ENCODE assay signal across 9 mouse cellular contexts in the genomic region with DNA sequence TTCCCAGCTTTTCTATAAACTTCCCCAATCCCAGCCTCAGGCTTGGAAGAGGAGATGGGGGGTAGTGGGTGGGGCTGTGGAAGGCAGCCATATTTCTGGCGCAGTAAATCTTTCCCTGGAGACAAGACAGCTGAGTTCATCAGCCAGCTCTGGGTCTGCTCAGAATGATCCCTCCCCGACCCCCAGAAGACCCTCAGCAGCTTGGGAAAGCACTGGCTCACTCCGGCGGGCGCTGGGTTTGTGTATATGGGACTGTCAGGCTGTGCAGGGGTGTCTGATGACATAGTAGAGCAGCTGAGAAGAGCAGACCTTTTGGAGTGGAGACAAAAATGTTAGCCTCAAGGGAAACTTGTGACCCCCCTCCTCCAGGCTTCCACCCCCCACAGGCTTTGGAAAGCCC.
A peak's percentile ranks its signal among the peaks of the same experiment; 100 is the strongest.
DNase-seq lines count a peak whose midpoint lies in the region; ATAC-seq lines count a peak whose summit lies in the region.
"Had no signal": no experiment of that assay in that cellular context is flagged by ENCODE, and none has a peak within 500 bp of the region (broad histone marks: within the 10 kb centered on the region; RNA-seq: fewer than 3 reads in every experiment).

No protein-coding gene starts in this region.

- no peak overlapping the region for H3K9ac ChIP-seq in embryonic facial prominence, embryonic 12.5 days

- no peaks in the 10 kb centered on the region for H3K27me3 ChIP-seq in embryonic facial prominence, embryonic 12.5 days

- peak; percentile 44 for DNase-seq in embryo, embryonic 10 days (ENCODE audit: low spot score)
- no peak for DNase-seq in embryo, embryonic 9.5 days (ENCODE audit: extremely low spot score)
- peak; percentile 75 for DNase-seq in kidney, postnatal 10 days
- DNase-seq in kidney, adult 18-20 months = no peak
- peak; percentile 86 for DNase-seq in lung, postnatal 10 days
- no peak for DNase-seq in cerebellum, postnatal 4 days (ENCODE audit: low spot score in 2 of 2)
- no peak for DNase-seq in retina, embryonic 14.5 days (ENCODE audit: low spot score)
- DNase-seq: thymus, adult 2 months had no signal

- peaks cover 47% of the 10 kb centered on the region for H3K4me1 ChIP-seq in embryonic facial prominence, embryonic 12.5 days

- H3K27ac ChIP-seq in embryonic facial prominence, embryonic 12.5 days = peak overlapping the region; percentile 58; the same call in 1 of the 2 replicates

- H3K36me3 ChIP-seq in embryonic facial prominence, embryonic 12.5 days = no peaks in the 10 kb centered on the region

- H3K4me2 ChIP-seq in embryonic facial prominence, embryonic 12.5 days (replicated peaks) = no peak overlapping the region

- no peak overlapping the region for H3K4me3 ChIP-seq in embryonic facial prominence, embryonic 12.5 days

- WGBS in embryonic facial prominence, embryonic 12.5 days = 54% methylated on average over 5 of the region's 5 CpGs

- no peaks in the 10 kb centered on the region for H3K9me3 ChIP-seq in embryonic facial prominence, embryonic 12.5 days

- peak; percentile 31; the same call in 1 of the 2 replicates for ATAC-seq in embryonic facial prominence, embryonic 12.5 days (ENCODE audit: insufficient number of reproducible peaks, insufficient read depth, low FRiP score, low TSS enrichment)

Comparison
In these comparisons a context has a peak if more than half of its experiments do, and no peak if none do; other contexts are left out.
1. DNase-seq: peak in embryo, embryonic 10 days (single experiment), kidney, postnatal 10 days (single experiment) and lung, postnatal 10 days (single experiment); none in embryo, embryonic 9.5 days (single experiment), kidney, adult 18-20 months (single experiment), cerebellum, postnatal 4 days (0 of 2) and retina, embryonic 14.5 days (single experiment).